Mouse (Mus musculus): Measurements from ENCODE around the gene Tunar. TPM values are rescaled to one million over a fixed set of nuclear protein-coding genes. Genes with fewer than 3 reads are reported as not detected.

The Tunar gene
- polyA plus RNA-seq, 1 experiment from 2014 or later = 0.46 TPM

GRCm38 (mm10) chr12:105356781-105357180, 23.1 kb downstream of the Tunar start:
- ATAC-seq (replicated peaks; ENCODE audit: insufficient number of reproducible peaks, low FRiP score, low TSS enrichment, low read depth) (no peak), DNase-seq (ENCODE audit: low spot score) (no peak)
- H3K4me3 ChIP-seq (ENCODE audit: low read depth, low read length) = no peak overlapping the region
- H3K9ac ChIP-seq (replicated peaks; ENCODE audit: low read length) = no peak overlapping the region
- H3K36me3 ChIP-seq (replicated peaks; ENCODE audit: control insufficient read depth, insufficient read depth, low read depth, low read length) = no peaks in the 10 kb centered on the region
- 89% methylated on average over 13 of the region's 13 CpGs for WGBS
- H3K4me2 ChIP-seq (ENCODE audit: low read depth, low read length) = no peak overlapping the region
- H3K27ac ChIP-seq (replicated peaks; ENCODE audit: low read depth, low read length) = no peak overlapping the region
- H3K9me3 ChIP-seq (replicated peaks; ENCODE audit: control insufficient read depth, low read length) = no peaks in the 10 kb centered on the region
- H3K4me1 ChIP-seq (ENCODE audit: control insufficient read depth, insufficient read depth, low read length) = no peaks in the 10 kb centered on the region
- no peaks in the 10 kb centered on the region for H3K27me3 ChIP-seq (ENCODE audit: control insufficient read depth, insufficient read depth, low read length)

GRCm38 (mm10) chr12:105363648-105364047, 30.0 kb downstream of the Tunar start:
- H3K36me3 ChIP-seq (replicated peaks; ENCODE audit: control insufficient read depth, insufficient read depth, low read depth, low read length) = no peaks in the 10 kb centered on the region
- H3K4me3 ChIP-seq (ENCODE audit: low read depth, low read length) = no peak overlapping the region
- H3K9me3 ChIP-seq (replicated peaks; ENCODE audit: control insufficient read depth, low read length) = no peaks in the 10 kb centered on the region
- no peaks in the 10 kb centered on the region for H3K27me3 ChIP-seq (ENCODE audit: control insufficient read depth, insufficient read depth, low read length)
- no peak for ATAC-seq (replicated peaks; ENCODE audit: insufficient number of reproducible peaks, low FRiP score, low TSS enrichment, low read depth)
- H3K27ac ChIP-seq (replicated peaks; ENCODE audit: low read depth, low read length) = no peak overlapping the region
- 51% methylated on average over 2 of the region's 2 CpGs for WGBS
- no peak overlapping the region for H3K4me2 ChIP-seq (ENCODE audit: low read depth, low read length)
- no peak overlapping the region for H3K9ac ChIP-seq (replicated peaks; ENCODE audit: low read length)
- no peaks in the 10 kb centered on the region for H3K4me1 ChIP-seq (ENCODE audit: control insufficient read depth, insufficient read depth, low read length)
- DNase-seq (ENCODE audit: low spot score) = no peak

- Histone ChIP-seq H3K27me3 (ENCODE audit: control insufficient read depth, insufficient read depth, low read length) (no peaks in the 10 kb centered on the region), H3K36me3 (replicated peaks; ENCODE audit: control insufficient read depth, insufficient read depth, low read depth, low read length) (no peaks in the 10 kb centered on the region), H3K4me1 (ENCODE audit: control insufficient read depth, insufficient read depth, low read length) (no peaks in the 10 kb centered on the region), H3K4me2 (ENCODE audit: low read depth, low read length) (no peak overlapping the region), H3K4me3 (ENCODE audit: low read depth, low read length) (no peak overlapping the region), H3K9me3 (replicated peaks; ENCODE audit: control insufficient read depth, low read length) (no peaks in the 10 kb centered on the region), H3K27ac (replicated peaks; ENCODE audit: low read depth, low read length) (no peak overlapping the region), H3K9ac (replicated peaks; ENCODE audit: low read length) (no peak overlapping the region)
- DNase-seq (ENCODE audit: low spot score) (no peak), ATAC-seq (replicated peaks; ENCODE audit: insufficient number of reproducible peaks, low FRiP score, low TSS enrichment, low read depth) (no peak)
- WGBS = 42% methylated on average over 8 of the region's 8 CpGs
Measured at GRCm38 (mm10) chr12:105374564-105374963, 40.9 kb downstream of the Tunar start.

- no peaks in the 10 kb centered on the region for H3K9me3 ChIP-seq (replicated peaks; ENCODE audit: control insufficient read depth, low read length)
- DNase-seq (ENCODE audit: low spot score) = no peak
- no peaks in the 10 kb centered on the region for H3K27me3 ChIP-seq (ENCODE audit: control insufficient read depth, insufficient read depth, low read length)
- 56% methylated on average over 12 of the region's 12 CpGs for WGBS
- no peak for ATAC-seq (replicated peaks; ENCODE audit: insufficient number of reproducible peaks, low FRiP score, low TSS enrichment, low read depth)
- H3K9ac ChIP-seq (replicated peaks; ENCODE audit: low read length) = no peak overlapping the region
- no peaks in the 10 kb centered on the region for H3K4me1 ChIP-seq (ENCODE audit: control insufficient read depth, insufficient read depth, low read length)
- no peaks in the 10 kb centered on the region for H3K36me3 ChIP-seq (replicated peaks; ENCODE audit: control insufficient read depth, insufficient read depth, low read depth, low read length)
- no peak overlapping the region for H3K27ac ChIP-seq (replicated peaks; ENCODE audit: low read depth, low read length)
- no peak overlapping the region for H3K4me3 ChIP-seq (ENCODE audit: low read depth, low read length)
- H3K4me2 ChIP-seq (ENCODE audit: low read depth, low read length) = no peak overlapping the region
Measured at GRCm38 (mm10) chr12:105376976-105377375, 43.3 kb downstream of the Tunar start.

- no peak for DNase-seq (ENCODE audit: low spot score)
- H3K9me3 ChIP-seq (replicated peaks; ENCODE audit: control insufficient read depth, low read length) = no peaks in the 10 kb centered on the region
- no peaks in the 10 kb centered on the region for H3K27me3 ChIP-seq (ENCODE audit: control insufficient read depth, insufficient read depth, low read length)
- H3K9ac ChIP-seq (replicated peaks; ENCODE audit: low read length) = no peak overlapping the region
- 48% methylated on average over 7 of the region's 7 CpGs for WGBS
- H3K4me1 ChIP-seq (ENCODE audit: control insufficient read depth, insufficient read depth, low read length) = no peaks in the 10 kb centered on the region
- no peak overlapping the region for H3K4me2 ChIP-seq (ENCODE audit: low read depth, low read length)
- H3K4me3 ChIP-seq (ENCODE audit: low read depth, low read length) = no peak overlapping the region
- no peak for ATAC-seq (replicated peaks; ENCODE audit: insufficient number of reproducible peaks, low FRiP score, low TSS enrichment, low read depth)
- no peak overlapping the region for H3K27ac ChIP-seq (replicated peaks; ENCODE audit: low read depth, low read length)
- no peaks in the 10 kb centered on the region for H3K36me3 ChIP-seq (replicated peaks; ENCODE audit: control insufficient read depth, insufficient read depth, low read depth, low read length)
Measured at GRCm38 (mm10) chr12:105382733-105383132, 49.1 kb downstream of the Tunar start.

- no peak overlapping the region for H3K4me2 ChIP-seq (ENCODE audit: low read depth, low read length)
- no peak overlapping the region for H3K9ac ChIP-seq (replicated peaks; ENCODE audit: low read length)
- H3K27me3 ChIP-seq (ENCODE audit: control insufficient read depth, insufficient read depth, low read length) = no peaks in the 10 kb centered on the region
- WGBS = 90% methylated on average over 7 of the region's 7 CpGs
- no peak for DNase-seq (ENCODE audit: low spot score)
- H3K4me3 ChIP-seq (ENCODE audit: low read depth, low read length) = no peak overlapping the region
- ATAC-seq (replicated peaks; ENCODE audit: insufficient number of reproducible peaks, low FRiP score, low TSS enrichment, low read depth) = no peak
- H3K36me3 ChIP-seq (replicated peaks; ENCODE audit: control insufficient read depth, insufficient read depth, low read depth, low read length) = no peaks in the 10 kb centered on the region
- H3K4me1 ChIP-seq (ENCODE audit: control insufficient read depth, insufficient read depth, low read length) = no peaks in the 10 kb centered on the region
- no peaks in the 10 kb centered on the region for H3K9me3 ChIP-seq (replicated peaks; ENCODE audit: control insufficient read depth, low read length)
- no peak overlapping the region for H3K27ac ChIP-seq (replicated peaks; ENCODE audit: low read depth, low read length)
Measured at GRCm38 (mm10) chr12:105394671-105395070, 61.0 kb downstream of the Tunar start.

GRCm38 (mm10) chr12:105398172-105398571, 64.5 kb downstream of the Tunar start:
- DNase-seq (ENCODE audit: low spot score) (peak; percentile 15), ATAC-seq (replicated peaks; ENCODE audit: insufficient number of reproducible peaks, low FRiP score, low TSS enrichment, low read depth) (no peak)
- Histone ChIP-seq H3K27me3 (ENCODE audit: control insufficient read depth, insufficient read depth, low read length) (no peaks in the 10 kb centered on the region), H3K27ac (replicated peaks; ENCODE audit: low read depth, low read length) (no peak overlapping the region), H3K9me3 (replicated peaks; ENCODE audit: control insufficient read depth, low read length) (no peaks in the 10 kb centered on the region), H3K4me1 (ENCODE audit: control insufficient read depth, insufficient read depth, low read length) (no peaks in the 10 kb centered on the region), H3K36me3 (replicated peaks; ENCODE audit: control insufficient read depth, insufficient read depth, low read depth, low read length) (no peaks in the 10 kb centered on the region), H3K4me3 (ENCODE audit: low read depth, low read length) (no peak overlapping the region), H3K4me2 (ENCODE audit: low read depth, low read length) (no peak overlapping the region), H3K9ac (replicated peaks; ENCODE audit: low read length) (no peak overlapping the region)
- WGBS = 24% methylated on average over 5 of the region's 5 CpGs

GRCm38 (mm10) chr12:105403742-105404141, 70.1 kb downstream of the Tunar start:
- ATAC-seq (replicated peaks; ENCODE audit: insufficient number of reproducible peaks, low FRiP score, low TSS enrichment, low read depth) = no peak
- DNase-seq (ENCODE audit: low spot score) = no peak
- Histone ChIP-seq H3K4me3 (ENCODE audit: low read depth, low read length) (no peak overlapping the region), H3K4me2 (ENCODE audit: low read depth, low read length) (no peak overlapping the region), H3K9ac (replicated peaks; ENCODE audit: low read length) (no peak overlapping the region), H3K27me3 (ENCODE audit: control insufficient read depth, insufficient read depth, low read length) (no peaks in the 10 kb centered on the region), H3K9me3 (replicated peaks; ENCODE audit: control insufficient read depth, low read length) (no peaks in the 10 kb centered on the region), H3K4me1 (ENCODE audit: control insufficient read depth, insufficient read depth, low read length) (no peaks in the 10 kb centered on the region), H3K27ac (replicated peaks; ENCODE audit: low read depth, low read length) (no peak overlapping the region), H3K36me3 (replicated peaks; ENCODE audit: control insufficient read depth, insufficient read depth, low read depth, low read length) (no peaks in the 10 kb centered on the region)
- WGBS = 71% methylated on average over 5 of the region's 5 CpGs
